13 mouse cellular contexts compared by ENCODE assay signal in the genomic region with DNA sequence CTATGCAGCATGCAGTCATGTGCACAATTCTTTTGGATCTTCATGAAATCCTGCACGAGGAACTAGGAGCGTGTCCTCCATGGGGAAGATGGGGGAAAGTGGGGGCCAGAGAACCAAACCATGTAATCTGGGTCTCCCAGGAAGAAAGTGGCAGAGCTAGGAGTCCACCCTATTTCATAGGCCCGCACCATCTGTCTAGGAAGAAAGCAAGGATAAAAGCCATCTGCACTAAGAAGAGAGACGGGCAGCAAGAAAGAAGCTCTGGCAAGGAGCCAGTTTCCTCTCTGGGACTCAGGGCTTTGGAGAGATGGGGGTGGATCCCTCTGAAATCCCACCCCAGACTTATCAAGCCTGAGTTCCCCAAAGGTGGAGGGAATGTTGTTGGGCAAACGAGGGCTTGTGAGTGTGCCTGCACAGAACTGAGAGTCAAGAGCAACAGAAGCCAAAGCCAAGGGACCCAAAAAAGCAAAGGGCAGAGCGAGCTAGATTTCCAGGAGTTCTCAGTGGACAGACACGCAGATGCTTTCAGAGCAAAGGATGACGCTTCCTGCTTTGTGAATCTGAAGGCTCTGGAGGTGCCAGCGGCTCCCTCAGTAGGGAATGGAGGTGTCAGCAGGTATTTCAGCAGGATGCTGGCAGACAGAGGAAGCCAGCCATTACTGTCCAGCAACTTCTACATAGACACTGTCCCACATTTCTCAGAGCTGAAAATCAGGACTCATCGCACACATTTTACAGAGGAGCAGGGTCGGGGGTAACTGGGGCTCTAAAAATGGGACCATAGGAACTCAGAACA.
A peak's percentile ranks its signal among the peaks of the same experiment; 100 is the strongest.
DNase-seq lines count a peak whose midpoint lies in the region; ATAC-seq and TF ChIP-seq lines count a peak whose summit lies in the region.
"Had no signal": no experiment of that assay in that cellular context is flagged by ENCODE, and none has a peak within 500 bp of the region (broad histone marks: within the 10 kb centered on the region; RNA-seq: fewer than 3 reads in every experiment).

No protein-coding gene starts in this region.

- peaks cover 7% of the 10 kb centered on the region; the same call in 1 of the 2 replicates for H3K4me1 ChIP-seq in embryonic facial prominence, embryonic 14.5 days (ENCODE audit: control insufficient read depth, insufficient read depth, low read length)
- peaks cover 14% of the 10 kb centered on the region for H3K4me1 ChIP-seq in embryonic facial prominence, embryonic 10.5 days
- no peaks in the 10 kb centered on the region for H3K4me1 ChIP-seq in limb, embryonic 11.5 days (ENCODE audit: control insufficient read depth, insufficient read depth, low read length)
- peaks cover 13% of the 10 kb centered on the region for H3K4me1 ChIP-seq in limb, embryonic 10.5 days
- H3K4me1 ChIP-seq in limb, embryonic 14.5 days (ENCODE audit: control insufficient read depth, insufficient read depth, low read length), result no peaks in the 10 kb centered on the region

- H3K4me2 ChIP-seq in embryonic facial prominence, embryonic 14.5 days (ENCODE audit: low read depth, low read length), result no peak overlapping the region
- H3K4me2 ChIP-seq in limb, embryonic 11.5 days (ENCODE audit: low read depth, severe bottlenecking), result no peak overlapping the region
- H3K4me2 ChIP-seq in limb, embryonic 14.5 days (replicated peaks; ENCODE audit: low read depth, low read length, severe bottlenecking), result no peak overlapping the region
- H3K4me2 ChIP-seq: limb, embryonic 12.5 days; neural tube, embryonic 13.5 days had no signal

- 63% methylated on average over 11 of the region's 11 CpGs for WGBS in embryonic facial prominence, embryonic 14.5 days
- WGBS in embryonic facial prominence, embryonic 10.5 days, result 78% methylated on average over 11 of the region's 11 CpGs
- 72% methylated on average over 11 of the region's 11 CpGs for WGBS in limb, embryonic 11.5 days
- WGBS in limb, embryonic 10.5 days, result 75% methylated on average over 11 of the region's 11 CpGs
- 68% methylated on average over 11 of the region's 11 CpGs for WGBS in limb, embryonic 14.5 days

- no peaks in the 10 kb centered on the region for H3K9me3 ChIP-seq in embryonic facial prominence, embryonic 14.5 days (ENCODE audit: control insufficient read depth, low read length)
- no peaks in the 10 kb centered on the region for H3K9me3 ChIP-seq in embryonic facial prominence, embryonic 10.5 days
- no peaks in the 10 kb centered on the region for H3K9me3 ChIP-seq in limb, embryonic 11.5 days (ENCODE audit: control insufficient read depth, low read length)
- H3K9me3 ChIP-seq in limb, embryonic 10.5 days (replicated peaks), result no peaks in the 10 kb centered on the region
- no peaks in the 10 kb centered on the region for H3K9me3 ChIP-seq in limb, embryonic 14.5 days (ENCODE audit: control insufficient read depth, low read length)
- H3K9me3 ChIP-seq: limb, embryonic 12.5 days; neural tube, embryonic 13.5 days had no signal

- no peaks in the 10 kb centered on the region for H3K36me3 ChIP-seq in embryonic facial prominence, embryonic 14.5 days (ENCODE audit: control insufficient read depth, insufficient read depth, low read length)
- H3K36me3 ChIP-seq in embryonic facial prominence, embryonic 10.5 days (replicated peaks), result no peaks in the 10 kb centered on the region
- no peaks in the 10 kb centered on the region for H3K36me3 ChIP-seq in limb, embryonic 11.5 days (ENCODE audit: control insufficient read depth, insufficient read depth, low read length)
- H3K36me3 ChIP-seq in limb, embryonic 10.5 days, result no peaks in the 10 kb centered on the region
- H3K36me3 ChIP-seq in limb, embryonic 14.5 days (ENCODE audit: control insufficient read depth, insufficient read depth, low read length), result no peaks in the 10 kb centered on the region
- H3K36me3 ChIP-seq: limb, embryonic 12.5 days; neural tube, embryonic 13.5 days had no signal

- no peak for ATAC-seq in embryonic facial prominence, embryonic 14.5 days (ENCODE audit: low read depth)
- no peak for ATAC-seq in limb, embryonic 11.5 days (ENCODE audit: insufficient number of reproducible peaks, low FRiP score, low TSS enrichment, low read depth)
- no peak for ATAC-seq in limb, embryonic 14.5 days (ENCODE audit: low FRiP score, low read depth)
- no peak for ATAC-seq in monocyte, adult 5-6 weeks (replicated peaks; ENCODE audit: insufficient number of reproducible peaks, low FRiP score, low TSS enrichment, poor library complexity, severe bottlenecking)

- TF ChIP-seq POLR2A in limb, embryonic 14.5 days (IDR thresholded peaks at IDR 0.05; ENCODE audit: borderline replicate concordance, extremely low read depth, insufficient read depth, insufficient read length), result no peak

- H3K27me3 ChIP-seq in embryonic facial prominence, embryonic 14.5 days (replicated peaks; ENCODE audit: control insufficient read depth, insufficient read depth, low read length), result peaks cover 16% of the 10 kb centered on the region
- H3K27me3 ChIP-seq in embryonic facial prominence, embryonic 10.5 days (replicated peaks; ENCODE audit: low read depth, poor library complexity, severe bottlenecking), result peaks cover 98% of the 10 kb centered on the region
- peaks cover 26% of the 10 kb centered on the region for H3K27me3 ChIP-seq in limb, embryonic 11.5 days (ENCODE audit: control insufficient read depth, insufficient read depth, low read length)
- H3K27me3 ChIP-seq in limb, embryonic 10.5 days (ENCODE audit: low read depth, poor library complexity, severe bottlenecking), result peaks cover 98% of the 10 kb centered on the region
- 0 out of 2 replicates have a peak, but pooled peaks cover 3% of the 10 kb centered on the region for H3K27me3 ChIP-seq in limb, embryonic 14.5 days (ENCODE audit: control insufficient read depth, insufficient read depth, low read length)

- H3K27ac ChIP-seq in embryonic facial prominence, embryonic 14.5 days (replicated peaks; ENCODE audit: low read depth, low read length), result no peak overlapping the region
- H3K27ac ChIP-seq in embryonic facial prominence, embryonic 10.5 days (replicated peaks), result no peak overlapping the region
- H3K27ac ChIP-seq in limb, embryonic 11.5 days (replicated peaks; ENCODE audit: low read depth, low read length), result no peak overlapping the region
- no peak overlapping the region for H3K27ac ChIP-seq in limb, embryonic 10.5 days
- H3K27ac ChIP-seq in limb, embryonic 14.5 days (replicated peaks; ENCODE audit: low read depth, low read length), result no peak overlapping the region
- H3K27ac ChIP-seq: limb, embryonic 12.5 days; neural tube, embryonic 13.5 days had no signal

- DNase-seq in embryonic facial prominence, embryonic 14.5 days (ENCODE audit: low spot score), result peak; percentile 47
- DNase-seq in embryonic facial prominence, embryonic 10.5 days (ENCODE audit: low spot score), result no peak
- peak; percentile 14 for DNase-seq in limb, embryonic 11.5 days (ENCODE audit: low spot score)
- DNase-seq in limb, embryonic 10.5 days (ENCODE audit: low spot score), result no peak
- peak; percentile 59 for DNase-seq in cerebellum, adult 9-11 months
- DNase-seq in limb, embryonic 14.5 days (ENCODE audit: low spot score), result peak; percentile 26
- no peak for DNase-seq in adrenal gland, adult 8-10 months
- DNase-seq: heart, adult 18-20 months; kidney, adult 11 months; lung, postnatal 36 days had no signal

- H3K4me3 ChIP-seq in embryonic facial prominence, embryonic 14.5 days (ENCODE audit: low read depth, low read length), result no peak overlapping the region
- H3K4me3 ChIP-seq in embryonic facial prominence, embryonic 10.5 days, result no peak overlapping the region
- H3K4me3 ChIP-seq in limb, embryonic 11.5 days (ENCODE audit: low read depth, low read length), result no peak overlapping the region
- no peak overlapping the region for H3K4me3 ChIP-seq in limb, embryonic 10.5 days
- H3K4me3 ChIP-seq in limb, embryonic 14.5 days (replicated peaks; ENCODE audit: low read length), result no peak overlapping the region
- H3K4me3 ChIP-seq: limb, embryonic 12.5 days; neural tube, embryonic 13.5 days had no signal

- H3K9ac ChIP-seq in embryonic facial prominence, embryonic 14.5 days (ENCODE audit: low read depth, low read length), result no peak overlapping the region
- no peak overlapping the region for H3K9ac ChIP-seq in limb, embryonic 11.5 days (ENCODE audit: low read length)
- H3K9ac ChIP-seq in limb, embryonic 14.5 days (ENCODE audit: low read depth, low read length, severe bottlenecking), result no peak overlapping the region
- H3K9ac ChIP-seq: limb, embryonic 12.5 days; neural tube, embryonic 13.5 days had no signal

Comparison
In these comparisons a context has a peak if more than half of its experiments do, and no peak if none do; other contexts are left out.
1. DNase-seq: peak in embryonic facial prominence, embryonic 14.5 days (single experiment), limb, embryonic 11.5 days (single experiment), cerebellum, adult 9-11 months (single experiment) and limb, embryonic 14.5 days (single experiment); none in embryonic facial prominence, embryonic 10.5 days (single experiment), limb, embryonic 10.5 days (single experiment) and adrenal gland, adult 8-10 months (single experiment).